In the genomic region with DNA sequence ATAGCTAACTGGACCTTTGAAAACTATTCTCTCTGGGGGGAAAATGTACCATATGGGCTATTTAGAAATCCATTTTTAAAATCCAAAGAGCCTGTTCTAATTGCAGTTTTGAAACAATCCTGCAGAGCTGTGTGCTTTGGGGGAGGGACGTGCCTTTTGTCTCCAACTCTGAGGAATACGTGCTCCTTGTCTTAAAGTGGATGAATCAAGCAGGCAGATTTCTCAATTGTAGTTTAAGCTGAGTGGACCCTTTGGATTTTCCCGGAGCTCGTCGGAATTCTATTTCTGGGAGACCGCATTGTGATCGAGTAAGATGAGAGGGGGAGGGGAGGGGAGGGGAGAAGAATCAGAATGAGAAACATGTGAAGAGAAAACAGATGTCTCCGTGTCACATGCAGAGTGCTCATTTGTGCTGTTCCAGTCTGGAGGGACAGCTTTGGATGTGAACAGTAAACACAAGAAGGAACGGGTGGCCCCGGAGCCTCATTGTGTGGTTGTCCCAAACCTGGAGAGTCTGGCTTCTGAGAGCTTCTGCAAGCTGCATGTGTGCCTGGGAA, we compare ENCODE assay signal across 11 mouse cellular contexts.
DNase-seq lines count a peak whose midpoint lies in the region; ATAC-seq and TF ChIP-seq lines count a peak whose summit lies in the region.
"Had no signal": no experiment of that assay in that cellular context is flagged by ENCODE, and none has a peak within 500 bp of the region (broad histone marks: within the 10 kb centered on the region; RNA-seq: fewer than 3 reads in every experiment).

No protein-coding gene starts in this region.

- no peak overlapping the region for H3K4me2 ChIP-seq in lung, postnatal 0 days (replicated peaks; ENCODE audit: low read depth, low read length)
- no peak overlapping the region for H3K4me2 ChIP-seq in midbrain, postnatal 0 days (ENCODE audit: low read depth, low read length, poor library complexity, severe bottlenecking)

- no peak for TF ChIP-seq CTCF in lung, postnatal 0 days (IDR thresholded peaks at IDR 0.05)
- no peak for TF ChIP-seq CTCF in lung, adult 2 months (IDR thresholded peaks at IDR 0.05; ENCODE audit: insufficient read depth, low read length)
- no peak for TF ChIP-seq CTCF in midbrain, postnatal 0 days (IDR thresholded peaks at IDR 0.05)

- no peak overlapping the region for H3K9ac ChIP-seq in lung, postnatal 0 days (replicated peaks; ENCODE audit: low read depth)
- H3K9ac ChIP-seq in midbrain, postnatal 0 days (replicated peaks; ENCODE audit: low read length, poor library complexity, severe bottlenecking) = no peak overlapping the region

- H3K27ac ChIP-seq in lung, postnatal 0 days (ENCODE audit: low read length) = no peak overlapping the region
- no peak overlapping the region for H3K27ac ChIP-seq in midbrain, postnatal 0 days (ENCODE audit: low read depth, low read length)

- H3K4me3 ChIP-seq in lung, postnatal 0 days (ENCODE audit: low read depth, low read length) = no peak overlapping the region
- H3K4me3 ChIP-seq in lung, adult 2 months (replicated peaks; ENCODE audit: extremely low read depth, low read depth, low read length) = no peak overlapping the region
- H3K4me3 ChIP-seq in midbrain, postnatal 0 days (ENCODE audit: low read depth, low read length) = no peak overlapping the region
- H3K4me3 ChIP-seq: erythroblast, embryonic 14.5 days had no signal

- no peaks in the 10 kb centered on the region for H3K4me1 ChIP-seq in lung, postnatal 0 days (ENCODE audit: insufficient read depth, low read depth, low read length)
- no peaks in the 10 kb centered on the region for H3K4me1 ChIP-seq in lung, adult 2 months (ENCODE audit: control insufficient read depth, insufficient read depth, low read length)
- H3K4me1 ChIP-seq in midbrain, postnatal 0 days (ENCODE audit: insufficient read depth, low read length) = no peaks in the 10 kb centered on the region

- ATAC-seq in lung, postnatal 0 days = peak; percentile 81
- ATAC-seq in midbrain, postnatal 0 days (ENCODE audit: low FRiP score) = no peak

- peak; percentile 21 to 22 for DNase-seq in cerebellum, postnatal 10 days
- DNase-seq in cerebellum, adult 11-12 months = no peak
- peak; percentile 66 for DNase-seq in lung, postnatal 0 days (ENCODE audit: low spot score)
- DNase-seq in lung, adult 2 months = no peak
- DNase-seq in layer of hippocampus, postnatal 14 days (ENCODE audit: low spot score in 2 of 2) = peak; percentile 33 to 38
- peak; percentile 13 for DNase-seq in midbrain, postnatal 0 days (ENCODE audit: low spot score)
- no peak for DNase-seq in urinary bladder, postnatal 4 days (ENCODE audit: low spot score in 2 of 2)
- DNase-seq in urinary bladder, postnatal 25 days (ENCODE audit: low spot score) = no peak
- DNase-seq: heart, postnatal 36 days; kidney, postnatal 4 days had no signal

- peak; percentile 39; the same call in 1 of the 2 replicates for TF ChIP-seq EP300 in lung, postnatal 0 days (IDR thresholded peaks at IDR 0.05)

- no peaks in the 10 kb centered on the region for H3K36me3 ChIP-seq in lung, postnatal 0 days (ENCODE audit: insufficient read depth, low read length)
- H3K36me3 ChIP-seq in midbrain, postnatal 0 days (ENCODE audit: insufficient read depth, low read length) = no peaks in the 10 kb centered on the region

- no peak for TF ChIP-seq POLR2A in lung, adult 2 months (IDR thresholded peaks at IDR 0.05; ENCODE audit: borderline replicate concordance, extremely low read depth, low read depth, low read length)

- H3K9me3 ChIP-seq in lung, postnatal 0 days (ENCODE audit: low read length) = no peaks in the 10 kb centered on the region
- no peaks in the 10 kb centered on the region for H3K9me3 ChIP-seq in midbrain, postnatal 0 days (ENCODE audit: low read length)

- 39% methylated on average over 10 of the region's 10 CpGs for WGBS in lung, postnatal 0 days
- 57% methylated on average over 10 of the region's 10 CpGs for WGBS in lung, adult 2 months
- WGBS in midbrain, postnatal 0 days = 25% methylated on average over 10 of the region's 10 CpGs

- H3K27me3 ChIP-seq in lung, postnatal 0 days (replicated peaks; ENCODE audit: insufficient read depth, low read length) = no peaks in the 10 kb centered on the region
- H3K27me3 ChIP-seq in midbrain, postnatal 0 days (ENCODE audit: insufficient read depth, low read length) = no peaks in the 10 kb centered on the region

Comparison
In these comparisons a context has a peak if more than half of its experiments do, and no peak if none do; other contexts are left out.
1. DNase-seq: peak in cerebellum, postnatal 10 days (2 of 2), lung, postnatal 0 days (single experiment), layer of hippocampus, postnatal 14 days (2 of 2) and midbrain, postnatal 0 days (single experiment); none in cerebellum, adult 11-12 months (single experiment), lung, adult 2 months (single experiment), urinary bladder, postnatal 4 days (0 of 2) and urinary bladder, postnatal 25 days (single experiment).